Mouse (Mus musculus) intestine, embryonic 16.5 days (tissue): Measurements from ENCODE around the gene Tcf7l1. TPM values are rescaled to one million over a fixed set of nuclear protein-coding genes. Genes with fewer than 3 reads are reported as not detected.
A peak's percentile ranks its signal among the peaks of the same experiment; 100 is the strongest.

Experiments used
- ATAC-seq: fragments of 200-750 bp; cut with Nextera tagmentation; 2 replicates; pipeline ENCODE4 v1.8.0; 2017; ENCODE audit warnings: moderate TSS enrichment, moderate library complexity
- H3K27ac ChIP-seq: fragments of 300-500 bp; sonication (generic); 2 replicates; pipeline ENCODE4 v1.5.1; 2014; ENCODE audit warnings: mild to moderate bottlenecking, low read length
- H3K27me3 ChIP-seq: fragments of 300-500 bp; sonication (generic); replicated peaks from 2 replicates; pipeline ENCODE4 v1.6.1; 2014; ENCODE audit warnings: low read length, control low read depth, mixed read lengths; ENCODE audit not compliant: control insufficient read depth, insufficient read depth
- H3K36me3 ChIP-seq: fragments of 300-500 bp; sonication (generic); 2 replicates; pipeline ENCODE4 v1.6.1; 2014; ENCODE audit warnings: low read length, control low read depth; ENCODE audit not compliant: control insufficient read depth, insufficient read depth
- H3K4me1 ChIP-seq: fragments of 300-500 bp; sonication (generic); 2 replicates; pipeline ENCODE4 v1.6.1; 2014; ENCODE audit warnings: low read length, control low read depth, mixed read lengths; ENCODE audit not compliant: control insufficient read depth, insufficient read depth
- H3K4me2 ChIP-seq: fragments of 300-500 bp; sonication (generic); 2 replicates; pipeline ENCODE4 v1.6.1; 2014; ENCODE audit warnings: low read depth, low read length, control low read depth
- H3K4me3 ChIP-seq: fragments of 300-500 bp; sonication (generic); 2 replicates; pipeline ENCODE4 v1.5.1; 2014; ENCODE audit warnings: mild to moderate bottlenecking, low read length
- H3K9ac ChIP-seq: fragments of 300-500 bp; sonication (generic); 2 replicates; pipeline ENCODE4 v1.6.1; 2014; ENCODE audit warnings: low read depth, low read length
- H3K9me3 ChIP-seq: fragments of 300-500 bp; sonication (generic); 2 replicates; pipeline ENCODE4 v1.6.1; 2016; ENCODE audit warnings: low read length, control low read depth; ENCODE audit not compliant: control insufficient read depth
- WGBS: fragments of 180-500 bp; shearing (Covaris S2); extraction: QIAGEN DNeasy Blood & Tissue Kit; methylation state at CpG from one replicate; pipeline ENCODE4 v1.1.7; 2014; 5-methylcytosine and 5-hydroxymethylcytosine counted together
- polyA plus RNA-seq: library from polyadenylated mRNA; unstranded; fragments of >200 nt; fragmentation: Nextera tagmentation; extraction: Ambion mirVana; gene quantifications from 2 replicates; pipeline ENCODE4 v1.2.1, GENCODE M21; 2015

Gene Tcf7l1
- polyA plus RNA-seq, 1 experiment from 2014 or later: 8.5 TPM

- 39% methylated on average over 8 of the region's 8 CpGs for WGBS
- ATAC-seq: peak; percentile 22; the same call in 1 of the 2 replicates
- Histone ChIP-seq H3K27ac (no peak overlapping the region), H3K27me3 (no peaks in the 10 kb centered on the region), H3K4me1 (peaks cover 17% of the 10 kb centered on the region), H3K36me3 (no peaks in the 10 kb centered on the region), H3K9me3 (no peaks in the 10 kb centered on the region), H3K4me2 (no peak overlapping the region), H3K4me3 (no peak overlapping the region), H3K9ac (no peak overlapping the region)
Measured at GRCm38 (mm10) chr6:72724494-72725180, 64.4 kb downstream of the Tcf7l1 start.

- no peak overlapping the region for H3K27ac ChIP-seq
- H3K4me2 ChIP-seq: no peak overlapping the region
- WGBS: 76% methylated on average over 15 of the region's 15 CpGs
- H3K4me1 ChIP-seq: peaks cover 17% of the 10 kb centered on the region
- no peaks in the 10 kb centered on the region for H3K36me3 ChIP-seq
- H3K27me3 ChIP-seq: no peaks in the 10 kb centered on the region
- H3K4me3 ChIP-seq: no peak overlapping the region
- H3K9ac ChIP-seq: no peak overlapping the region
- no peak; the same call in 1 of the 2 replicates for ATAC-seq
- H3K9me3 ChIP-seq: no peaks in the 10 kb centered on the region
Measured at GRCm38 (mm10) chr6:72723731-72724385, 65.2 kb downstream of the Tcf7l1 start.

- H3K36me3 ChIP-seq: no peaks in the 10 kb centered on the region
- no peak overlapping the region for H3K4me3 ChIP-seq
- H3K27ac ChIP-seq: no peak overlapping the region
- H3K27me3 ChIP-seq: no peaks in the 10 kb centered on the region
- H3K4me1 ChIP-seq: peaks cover 17% of the 10 kb centered on the region
- H3K9me3 ChIP-seq: no peaks in the 10 kb centered on the region
- 84% methylated on average over 4 of the region's 4 CpGs for WGBS
- no peak for ATAC-seq
- H3K9ac ChIP-seq: no peak overlapping the region
- no peak overlapping the region for H3K4me2 ChIP-seq
Measured at GRCm38 (mm10) chr6:72723143-72723542, 65.9 kb downstream of the Tcf7l1 start.

- no peak overlapping the region for H3K4me2 ChIP-seq
- no peaks in the 10 kb centered on the region for H3K36me3 ChIP-seq
- no peaks in the 10 kb centered on the region for H3K27me3 ChIP-seq
- no peak overlapping the region for H3K27ac ChIP-seq
- H3K4me1 ChIP-seq: peaks cover 17% of the 10 kb centered on the region
- 0 out of 2 replicates have a peak, but pooled peaks have one; percentile 50 for ATAC-seq
- WGBS: 77% methylated on average over 3 of the region's 3 CpGs
- no peak overlapping the region for H3K9ac ChIP-seq
- H3K9me3 ChIP-seq: no peaks in the 10 kb centered on the region
- no peak overlapping the region for H3K4me3 ChIP-seq
Measured at GRCm38 (mm10) chr6:72720852-72721251, 68.2 kb downstream of the Tcf7l1 start.

GRCm38 (mm10) chr6:72714726-72715125 is 74.3 kb downstream of the Tcf7l1 start:
- Histone ChIP-seq H3K4me3 (no peak overlapping the region), H3K36me3 (no peaks in the 10 kb centered on the region), H3K4me1 (peaks cover 29% of the 10 kb centered on the region), H3K9me3 (no peaks in the 10 kb centered on the region), H3K27me3 (no peaks in the 10 kb centered on the region), H3K9ac (no peak overlapping the region), H3K4me2 (no peak overlapping the region), H3K27ac (peak overlapping the region; percentile 47; the same call in 1 of the 2 replicates)
- WGBS: 30% methylated on average over 4 of the region's 4 CpGs
- ATAC-seq: no peak; the same call in 1 of the 2 replicates

- no peaks in the 10 kb centered on the region for H3K9me3 ChIP-seq
- H3K36me3 ChIP-seq: no peaks in the 10 kb centered on the region
- ATAC-seq: no peak
- no peak overlapping the region for H3K9ac ChIP-seq
- H3K27me3 ChIP-seq: no peaks in the 10 kb centered on the region
- H3K4me3 ChIP-seq: no peak overlapping the region
- H3K27ac ChIP-seq: peak overlapping the region; percentile 47; the same call in 1 of the 2 replicates
- 45% methylated on average over 9 of the region's 9 CpGs for WGBS
- no peak overlapping the region for H3K4me2 ChIP-seq
- H3K4me1 ChIP-seq: peaks cover 29% of the 10 kb centered on the region
Measured at GRCm38 (mm10) chr6:72714250-72714649, 74.8 kb downstream of the Tcf7l1 start.

GRCm38 (mm10) chr6:72711508-72712081 is 77.5 kb downstream of the Tcf7l1 start:
- H3K4me1 ChIP-seq: peaks cover 29% of the 10 kb centered on the region
- H3K27me3 ChIP-seq: no peaks in the 10 kb centered on the region
- no peak overlapping the region for H3K9ac ChIP-seq
- WGBS: 14% methylated on average over 8 of the region's 8 CpGs
- ATAC-seq: peak; percentile 85
- H3K27ac ChIP-seq: peak overlapping the region; percentile 68
- no peaks in the 10 kb centered on the region for H3K36me3 ChIP-seq
- H3K4me3 ChIP-seq: no peak overlapping the region
- 0 out of 2 replicates have a peak overlapping the region, but pooled peaks have one; percentile 3 for H3K4me2 ChIP-seq
- no peaks in the 10 kb centered on the region for H3K9me3 ChIP-seq

GRCm38 (mm10) chr6:72710897-72711507 is 78.1 kb downstream of the Tcf7l1 start:
- ATAC-seq: peak; percentile 74
- Histone ChIP-seq H3K27ac (peak overlapping the region; percentile 68), H3K4me2 (no peak overlapping the region), H3K9ac (no peak overlapping the region), H3K4me3 (no peak overlapping the region), H3K4me1 (peaks cover 29% of the 10 kb centered on the region), H3K27me3 (no peaks in the 10 kb centered on the region), H3K36me3 (no peaks in the 10 kb centered on the region), H3K9me3 (no peaks in the 10 kb centered on the region)
- WGBS: 52% methylated on average over 10 of the region's 10 CpGs

GRCm38 (mm10) chr6:72699467-72700126 is 89.5 kb downstream of the Tcf7l1 start:
- H3K9me3 ChIP-seq: no peaks in the 10 kb centered on the region
- no peak overlapping the region for H3K4me3 ChIP-seq
- no peaks in the 10 kb centered on the region for H3K36me3 ChIP-seq
- H3K9ac ChIP-seq: no peak overlapping the region
- no peaks in the 10 kb centered on the region for H3K27me3 ChIP-seq
- no peak for ATAC-seq
- no peak overlapping the region for H3K4me2 ChIP-seq
- WGBS: 64% methylated on average over 5 of the region's 5 CpGs
- H3K27ac ChIP-seq: no peak overlapping the region
- peaks cover 32% of the 10 kb centered on the region for H3K4me1 ChIP-seq
